Mouse (Mus musculus) kidney, adult 2 months (tissue): Measurements from ENCODE around the gene Anxa1.

Experiments
- CTCF ChIP-seq: fragments of 200-500 bp; conservative IDR thresholded peaks from 2 replicates; pipeline ENCODE4 v1.5.1; 2011; ENCODE audit warnings: low read depth, mild to moderate bottlenecking, control low read depth, low read length, moderate library complexity, mixed read lengths; ENCODE audit not compliant: insufficient read depth, insufficient read length
- POLR2A ChIP-seq: fragments of 200-500 bp; IDR thresholded peaks from one replicate; pipeline ENCODE4 v1.6.1; 2011; ENCODE audit warnings: low read depth, low read length, control low read depth

DNA sequence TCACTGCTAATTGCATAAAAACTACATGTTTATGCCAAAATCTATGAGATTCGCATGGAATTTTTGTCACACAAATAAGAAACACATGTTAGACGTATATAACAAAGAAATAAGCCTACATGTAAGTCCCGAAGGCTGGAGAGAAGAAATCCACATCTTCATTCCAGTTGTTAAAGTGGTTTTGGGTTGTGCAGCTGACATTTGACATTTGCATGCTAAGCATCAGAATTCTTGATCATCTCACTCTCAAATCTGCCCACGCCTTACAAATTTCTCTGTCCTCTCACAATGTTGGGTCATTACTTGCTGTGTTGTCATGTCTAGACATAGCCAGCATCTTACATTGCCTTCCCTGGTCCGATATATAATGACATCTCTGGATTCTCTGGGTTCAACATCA, 24.2 kb downstream of the Anxa1 start:
- TF ChIP-seq CTCF (no peak), POLR2A (no peak)
